Mouse (Mus musculus) kidney, adult 2 months (tissue): ENCODE data around the gene Supt6.

Source experiments
- CTCF ChIP-seq: fragments of 200-500 bp; conservative IDR thresholded peaks from 2 replicates; pipeline ENCODE4 v1.5.1; 2011; ENCODE audit warnings: low read depth, mild to moderate bottlenecking, control low read depth, low read length, moderate library complexity, mixed read lengths; ENCODE audit not compliant: insufficient read depth, insufficient read length
- POLR2A ChIP-seq: fragments of 200-500 bp; IDR thresholded peaks from one replicate; pipeline ENCODE4 v1.6.1; 2011; ENCODE audit warnings: low read depth, low read length, control low read depth

- TF ChIP-seq POLR2A, result no peak
- TF ChIP-seq CTCF, result no peak
These were observed 66.3 kb downstream of the Supt6 start for GRCm38 (mm10) chr11:78179438-78179999.
